Mouse (Mus musculus): ENCODE results near the gene Dab1. TPM values are rescaled to one million over a fixed set of nuclear protein-coding genes. Genes with fewer than 3 reads are reported as not detected.

Dab1 gene
- polyA plus RNA-seq, 1 experiment from 2014 or later: 0.77 TPM

DNA sequence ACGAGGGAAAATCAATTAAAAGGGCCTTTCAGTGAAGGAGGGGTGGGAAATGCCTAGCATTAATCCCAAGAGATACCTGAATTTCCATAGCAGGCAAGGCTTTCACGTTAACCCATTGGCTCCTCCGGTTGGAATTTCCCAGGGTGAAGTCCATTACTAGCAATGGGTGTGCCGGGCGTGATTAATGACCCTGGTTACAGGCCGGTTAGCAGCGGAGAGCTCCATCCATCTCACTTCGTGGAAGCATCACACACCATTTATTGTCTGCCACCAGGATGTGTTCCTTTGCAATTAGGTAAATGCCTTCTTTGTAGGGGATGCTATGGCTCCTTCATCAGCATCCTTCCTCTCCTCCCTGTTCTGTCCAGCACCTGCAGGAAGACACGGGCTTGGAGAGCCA, 350.7 kb downstream of the Dab1 start:
- no peak for DNase-seq (ENCODE audit: low spot score)

DNA sequence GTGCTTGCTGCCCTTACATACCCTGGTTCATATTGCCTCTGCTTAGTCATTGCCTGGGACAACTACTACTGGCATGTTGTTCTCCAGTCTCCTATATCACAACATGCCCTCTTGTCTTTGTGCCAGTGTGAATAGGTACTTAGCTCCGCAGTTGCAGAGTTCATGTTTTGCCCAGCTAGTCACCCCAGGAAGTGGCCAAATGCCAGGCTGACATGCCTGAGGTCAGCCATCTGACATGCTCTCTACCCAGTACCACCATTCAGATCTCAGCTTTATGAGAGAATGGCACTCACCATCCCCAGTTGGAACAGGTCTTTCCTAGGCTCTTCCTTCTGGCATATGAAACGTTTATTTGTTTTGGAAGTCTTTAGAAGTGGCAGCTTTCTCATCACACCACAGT, 355.4 kb downstream of the Dab1 start:
- DNase-seq (ENCODE audit: low spot score): no peak

DNA sequence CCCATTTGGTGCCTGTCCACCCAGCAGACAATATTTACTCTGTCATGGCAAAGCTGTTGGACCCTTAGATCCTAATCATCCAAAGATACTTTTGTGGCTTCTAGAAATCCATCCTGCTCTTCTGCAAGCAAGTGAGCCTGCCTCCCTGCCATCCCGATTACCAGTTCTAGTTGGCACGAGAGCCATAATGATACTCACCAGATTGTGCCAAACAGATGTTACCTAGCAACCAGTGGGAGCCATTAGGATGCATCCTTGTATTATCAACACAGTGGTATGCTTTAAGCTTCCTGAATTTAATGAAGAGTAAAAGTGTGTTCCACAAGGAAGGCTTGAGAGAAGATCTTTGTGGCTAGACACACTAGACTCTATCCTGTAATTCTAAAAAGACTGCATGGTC, 355.8 kb downstream of the Dab1 start:
- no peak for DNase-seq (ENCODE audit: low spot score)

- DNase-seq (ENCODE audit: low spot score): no peak
Measured at GRCm38 (mm10) chr4:103993884-103994283, 374.7 kb downstream of the Dab1 start.

GRCm38 (mm10) chr4:103994406-103994805, 375.2 kb downstream of the Dab1 start:
- DNase-seq (ENCODE audit: low spot score): no peak

GRCm38 (mm10) chr4:104008406-104008805, 389.2 kb downstream of the Dab1 start:
- DNase-seq (ENCODE audit: low spot score): no peak

DNA sequence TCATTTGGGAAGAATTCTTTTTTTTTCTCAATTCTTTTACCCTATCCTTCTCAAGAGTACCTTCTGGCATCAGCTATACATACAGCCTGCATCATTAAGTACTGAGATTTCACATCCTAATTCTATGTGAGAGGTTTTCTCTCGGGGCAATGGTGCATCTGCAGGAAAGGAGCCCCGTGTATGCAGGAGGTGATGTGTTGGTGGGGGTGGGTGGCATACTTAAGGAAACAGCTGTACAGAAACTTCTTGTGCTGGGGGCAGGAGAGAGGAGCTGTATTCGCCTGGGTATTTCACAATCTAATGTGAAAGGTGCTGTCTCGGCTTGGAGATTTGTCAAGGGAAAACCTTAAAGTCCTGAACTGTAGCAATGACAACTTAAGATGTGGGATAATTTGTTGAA, 392.5 kb downstream of the Dab1 start:
- DNase-seq (ENCODE audit: low spot score): no peak

DNA sequence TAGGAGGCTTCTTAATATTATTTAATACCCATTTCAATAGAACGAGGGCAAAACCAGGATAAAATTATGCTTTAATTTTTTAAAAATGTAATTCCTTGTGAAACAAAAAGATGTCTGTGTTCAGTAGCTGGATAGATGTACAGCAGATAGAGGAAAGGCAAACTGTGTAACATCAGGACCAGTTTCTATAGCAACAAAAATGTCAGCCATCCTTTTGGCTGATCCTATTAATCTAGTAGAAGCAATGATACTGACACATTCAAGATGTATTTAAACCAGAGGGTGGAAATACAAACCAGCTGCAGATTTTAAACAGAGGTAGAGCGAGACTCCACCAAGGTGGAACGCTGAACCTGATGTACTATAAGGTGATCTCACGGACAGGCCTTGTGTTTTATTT, 393.0 kb downstream of the Dab1 start:
- DNase-seq (ENCODE audit: low spot score): no peak

- DNase-seq (ENCODE audit: low spot score): no peak
Measured at GRCm38 (mm10) chr4:104025117-104025694, 406.0 kb downstream of the Dab1 start.

DNA sequence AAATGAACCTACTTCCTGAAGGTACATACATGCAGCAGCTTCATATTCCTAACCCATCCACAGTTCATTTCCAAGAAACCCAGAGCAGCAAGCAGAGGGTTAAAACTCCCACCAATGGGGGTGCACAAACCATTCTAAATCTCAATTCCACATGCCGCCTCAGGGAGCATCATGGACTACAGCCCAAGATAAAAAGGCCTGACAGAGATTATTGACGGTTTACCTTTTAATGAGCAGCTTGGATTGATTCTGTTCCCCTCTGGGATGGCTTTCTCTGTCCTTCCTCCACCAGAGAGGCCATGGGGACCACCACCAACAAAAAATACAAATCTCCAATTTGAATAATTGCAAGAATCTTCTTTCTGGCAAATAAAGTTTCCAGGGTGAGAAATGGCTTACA, 407.7 kb downstream of the Dab1 start:
- DNase-seq (ENCODE audit: low spot score): no peak

GRCm38 (mm10) chr4:104027239-104027638, 408.1 kb downstream of the Dab1 start:
- no peak for DNase-seq (ENCODE audit: low spot score)

DNA sequence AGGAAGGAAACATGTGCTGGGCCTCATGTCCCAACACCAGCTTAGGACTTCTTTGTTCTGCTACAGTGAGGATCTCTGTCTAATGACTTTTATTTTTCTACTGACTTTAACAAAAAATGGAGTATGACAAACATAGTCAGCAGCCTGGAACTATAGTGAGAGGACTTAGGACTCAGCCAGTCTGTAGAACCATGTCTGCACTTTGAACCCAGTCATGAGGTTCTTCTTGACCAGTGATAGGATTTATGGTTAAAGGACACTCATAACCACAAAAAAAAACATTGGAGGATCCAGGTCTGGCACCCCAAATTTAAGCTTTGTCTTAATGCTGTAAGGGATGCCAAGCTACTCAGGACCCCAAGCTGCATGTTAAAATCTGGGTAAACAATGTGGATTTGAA, 416.9 kb downstream of the Dab1 start:
- DNase-seq (ENCODE audit: low spot score): no peak

DNA sequence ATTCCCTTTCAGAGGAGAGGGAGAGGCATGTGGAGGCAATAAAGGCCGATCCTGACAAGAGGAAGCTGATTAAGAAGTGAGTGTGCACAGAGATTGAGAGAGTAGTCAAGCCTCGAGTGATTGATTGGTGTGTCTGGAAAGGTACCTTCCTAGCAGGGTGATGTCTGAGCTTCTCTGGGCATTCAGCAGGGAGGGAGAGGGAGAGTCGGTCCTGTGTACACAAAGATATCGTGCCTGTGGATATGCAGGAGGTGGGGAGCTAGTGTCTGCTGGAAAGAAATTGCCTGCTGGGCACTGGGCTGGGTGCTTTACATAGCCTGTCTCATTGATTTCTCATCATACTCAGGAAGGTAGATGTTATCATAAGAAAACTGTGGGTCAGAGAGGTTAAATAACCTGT, 420.4 kb downstream of the Dab1 start:
- no peak for DNase-seq (ENCODE audit: low spot score)

GRCm38 (mm10) chr4:104043441-104043840, 424.3 kb downstream of the Dab1 start:
- no peak for DNase-seq (ENCODE audit: low spot score)

GRCm38 (mm10) chr4:104044634-104045033, 425.5 kb downstream of the Dab1 start:
- no peak for DNase-seq (ENCODE audit: low spot score)

GRCm38 (mm10) chr4:104047966-104048804, 429.0 kb downstream of the Dab1 start:
- DNase-seq (ENCODE audit: low spot score): no peak

DNA sequence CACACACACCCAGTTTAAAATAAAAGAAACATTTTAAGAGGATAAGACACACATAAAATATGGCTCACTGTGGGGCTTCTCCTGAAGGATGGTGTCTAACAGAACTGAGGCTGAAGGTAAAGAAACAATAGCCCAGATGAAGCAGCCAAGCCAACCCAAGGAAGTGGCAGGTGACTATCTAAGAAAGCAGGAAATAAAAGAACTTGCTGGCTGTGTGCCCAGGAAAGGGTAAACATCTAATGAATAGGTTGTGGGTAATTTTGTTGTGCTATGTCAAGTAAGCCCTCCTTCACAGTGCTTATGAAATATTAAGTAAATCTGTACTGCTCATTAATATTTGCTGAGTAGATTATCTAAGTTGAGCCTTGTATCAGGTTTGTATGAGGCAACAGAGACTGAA, 438.0 kb downstream of the Dab1 start:
- no peak for DNase-seq (ENCODE audit: low spot score)

GRCm38 (mm10) chr4:104059569-104059968, 440.4 kb downstream of the Dab1 start:
- DNase-seq (ENCODE audit: low spot score): no peak

DNA sequence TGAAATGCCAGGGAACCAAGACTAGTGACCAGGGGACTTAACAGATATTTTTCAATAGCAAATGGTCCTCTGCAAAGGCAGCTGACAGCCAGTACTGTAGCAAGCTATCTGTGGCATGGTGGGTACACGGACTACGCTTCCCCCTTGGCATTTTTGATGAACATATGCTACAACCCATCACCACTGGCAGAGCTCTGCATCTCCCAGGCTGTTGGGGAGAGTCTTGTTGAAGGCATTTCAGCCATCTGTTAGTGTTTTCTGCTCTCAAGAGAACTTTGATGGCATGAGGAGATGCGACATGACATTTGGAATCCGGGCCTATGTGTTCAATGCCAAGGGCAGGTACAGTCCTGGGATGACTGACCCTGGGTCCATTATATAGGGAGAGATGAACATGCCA, 443.2 kb downstream of the Dab1 start:
- DNase-seq (ENCODE audit: low spot score): no peak

- DNase-seq (ENCODE audit: low spot score): no peak
Measured at GRCm38 (mm10) chr4:104066901-104067300, 447.7 kb downstream of the Dab1 start.

- DNase-seq (ENCODE audit: low spot score): no peak
Measured at GRCm38 (mm10) chr4:104067748-104068147, 448.6 kb downstream of the Dab1 start.

GRCm38 (mm10) chr4:104071296-104071695, 452.1 kb downstream of the Dab1 start:
- no peak for DNase-seq (ENCODE audit: low spot score)

DNA sequence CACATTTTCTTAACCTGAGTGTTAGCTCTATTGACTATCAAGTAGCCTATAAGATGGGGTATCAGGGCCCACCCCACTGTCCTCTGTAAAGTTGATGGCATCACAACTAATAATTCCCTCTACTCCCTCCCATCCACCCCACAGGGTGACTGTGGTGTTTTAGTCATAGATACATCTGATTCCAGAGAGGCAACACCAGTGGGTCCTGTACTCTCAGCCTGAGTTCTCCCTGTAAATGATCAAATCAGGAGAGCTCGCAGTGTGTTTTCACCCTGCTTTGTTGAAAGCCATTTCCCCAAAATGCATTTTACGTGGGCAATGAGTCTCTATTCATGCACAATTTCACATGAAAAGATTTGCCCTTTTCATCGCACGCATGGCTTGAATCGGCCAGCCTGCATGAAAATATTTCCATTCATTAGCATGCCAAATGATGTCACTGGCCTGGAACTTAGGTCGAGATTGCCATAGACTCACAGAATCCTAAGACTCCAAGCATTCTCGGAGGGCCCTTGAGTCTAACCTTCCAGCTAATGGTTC, 454.8 kb downstream of the Dab1 start:
- no peak for DNase-seq (ENCODE audit: low spot score)

Measured in thymus, postnatal 0 days (tissue).